Mouse (Mus musculus): ENCODE data around the gene Kxd1.
A peak's percentile ranks its signal among the peaks of the same experiment; 100 is the strongest.

The Kxd1 gene

DNA sequence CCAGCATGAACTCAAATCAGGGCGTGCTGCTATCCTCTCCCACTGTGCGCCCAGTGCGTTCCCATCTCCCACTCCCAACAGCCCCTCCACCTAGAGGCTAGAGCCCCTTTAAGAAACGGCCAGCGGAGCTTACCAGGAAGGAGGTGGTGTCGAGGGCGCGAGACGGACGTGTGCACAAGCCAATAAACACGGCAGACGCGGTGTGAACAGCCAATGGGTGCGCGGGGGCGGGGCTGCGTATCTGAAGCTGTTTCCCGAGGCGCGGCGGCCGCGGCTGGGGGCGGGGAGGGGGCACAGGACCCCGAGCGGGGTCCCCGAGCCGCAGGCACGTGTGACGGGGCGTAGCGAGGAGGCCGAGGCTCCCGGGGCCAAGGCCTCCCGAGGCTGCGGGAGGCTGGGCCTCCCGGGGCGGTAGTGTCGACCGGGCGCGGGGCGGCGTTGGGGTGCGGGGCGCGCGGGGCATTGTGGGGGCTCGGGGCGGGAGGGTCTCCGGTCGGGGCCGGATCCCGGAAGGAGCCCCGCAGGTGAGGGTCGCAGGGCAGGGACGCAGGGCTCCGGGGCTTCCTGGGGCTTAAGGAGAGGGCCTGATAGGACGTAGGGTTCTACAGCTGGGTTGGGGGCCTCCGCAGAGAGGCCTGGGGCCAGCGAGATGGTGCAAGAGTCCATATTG is at the start of gene Kxd1, which contains the start of gene Fkbp8:
TSS of gene Kxd1 (minus strand) at position 445 of the 670 bp plus-strand sequence.
TSS of gene Fkbp8 (plus strand) at position 213 of the 670 bp plus-strand sequence.
- DNase-seq (ENCODE audit: low spot score in 2 of 2) = peak; percentile 98 to 99

DNA sequence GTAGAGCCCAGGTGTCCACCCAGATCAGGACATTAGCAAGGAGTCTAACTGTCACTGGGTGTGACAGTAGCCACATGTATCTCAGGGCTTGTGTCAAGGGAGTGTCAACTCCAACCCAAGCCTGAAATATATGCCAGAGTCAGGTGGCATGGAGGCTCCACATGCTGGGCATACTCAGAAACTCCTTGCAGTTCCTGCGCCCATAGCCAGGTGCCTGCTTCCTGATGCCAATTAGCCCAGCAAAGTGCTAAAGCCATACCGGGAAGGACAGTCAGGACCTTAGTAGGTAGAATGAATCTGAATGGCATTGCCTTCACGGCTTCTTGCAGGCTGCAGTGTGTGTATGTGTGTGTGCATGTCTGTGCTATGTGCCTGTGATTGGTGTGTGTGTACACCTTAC is 49.5 kb upstream of the Kxd1 start:
- DNase-seq (ENCODE audit: low spot score in 2 of 2) = no peak

DNA sequence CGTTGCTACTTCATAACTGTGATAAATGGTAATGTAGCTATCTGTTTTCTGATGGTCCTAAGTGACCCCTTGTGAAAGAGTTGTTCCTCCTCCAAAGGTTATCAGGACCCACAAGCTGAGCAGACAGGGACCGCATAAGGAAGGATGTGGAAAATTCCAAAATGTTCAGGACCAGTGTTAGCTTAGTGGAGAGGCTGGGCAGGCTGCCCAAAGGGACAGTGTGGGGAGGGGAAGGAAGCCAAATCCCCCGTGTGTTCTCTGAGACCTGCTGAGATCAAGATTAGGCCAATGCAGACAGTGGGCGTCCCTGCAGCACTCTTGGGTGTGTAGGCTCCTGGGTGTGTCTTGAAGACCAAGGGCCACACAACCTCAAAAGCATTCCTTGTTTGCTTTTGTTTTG is 47.2 kb upstream of the Kxd1 start:
- no peak for DNase-seq (ENCODE audit: low spot score in 2 of 2)

DNA sequence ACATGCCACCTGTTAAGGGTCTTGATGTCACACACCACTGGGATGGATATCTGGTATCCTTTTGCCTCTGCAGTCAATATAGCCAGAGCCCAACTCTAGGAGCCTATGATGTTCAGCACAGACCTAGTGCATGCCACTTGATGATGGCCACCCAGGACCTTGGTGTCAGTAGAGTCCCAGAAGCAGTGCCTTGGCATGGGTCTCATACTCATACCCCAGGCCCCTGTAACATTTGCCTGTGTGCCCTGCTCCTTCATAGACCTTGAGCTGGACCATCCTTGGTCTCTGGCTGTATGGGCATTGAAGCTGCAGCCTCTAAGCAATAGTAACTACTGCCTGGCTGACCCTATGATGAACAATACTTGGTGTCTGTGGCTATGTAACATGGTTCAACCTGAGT is 46.5 kb upstream of the Kxd1 start:
- no peak for DNase-seq (ENCODE audit: low spot score in 2 of 2)

DNA sequence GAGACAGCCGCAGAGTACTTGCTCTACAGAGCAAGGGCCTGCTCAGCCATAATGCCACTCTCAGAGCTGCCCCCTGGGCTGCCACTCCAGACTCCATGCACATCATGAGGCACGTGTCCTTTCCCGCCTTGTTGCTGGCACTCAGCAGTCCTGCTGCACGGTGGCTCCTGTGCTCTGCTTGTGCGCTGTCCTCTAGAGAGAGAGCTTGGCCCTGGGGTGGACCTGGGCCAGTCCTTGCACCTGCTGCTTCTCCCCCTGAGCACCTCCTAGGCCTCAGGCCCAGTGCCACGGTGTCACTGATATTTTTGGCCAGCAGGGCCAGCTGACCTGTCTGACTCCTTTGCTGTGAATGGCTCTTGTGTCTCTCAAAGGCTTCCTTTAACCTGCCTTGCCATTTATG is 43.2 kb upstream of the Kxd1 start:
- no peak for DNase-seq (ENCODE audit: low spot score in 2 of 2)

DNA sequence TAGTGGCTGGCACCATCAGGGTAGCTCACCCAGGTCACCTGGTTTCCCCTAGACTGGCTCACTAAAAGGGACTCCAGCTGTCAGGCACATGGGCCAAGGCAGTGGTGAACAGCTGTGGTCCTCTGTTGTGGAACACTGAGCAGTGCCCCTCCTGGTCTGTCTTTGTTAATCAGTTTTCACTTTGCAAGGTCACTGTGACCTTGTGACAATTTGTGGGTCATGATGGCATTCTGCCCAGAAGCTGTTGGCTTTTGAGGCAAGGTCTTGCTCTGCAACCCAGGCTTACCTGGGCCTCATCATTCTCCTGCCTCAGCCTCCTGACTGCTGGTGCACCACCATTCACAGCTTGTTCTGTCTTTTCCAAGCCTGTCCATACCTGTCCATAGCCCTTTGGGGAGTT is 42.6 kb upstream of the Kxd1 start:
- DNase-seq (ENCODE audit: low spot score in 2 of 2) = no peak

DNA sequence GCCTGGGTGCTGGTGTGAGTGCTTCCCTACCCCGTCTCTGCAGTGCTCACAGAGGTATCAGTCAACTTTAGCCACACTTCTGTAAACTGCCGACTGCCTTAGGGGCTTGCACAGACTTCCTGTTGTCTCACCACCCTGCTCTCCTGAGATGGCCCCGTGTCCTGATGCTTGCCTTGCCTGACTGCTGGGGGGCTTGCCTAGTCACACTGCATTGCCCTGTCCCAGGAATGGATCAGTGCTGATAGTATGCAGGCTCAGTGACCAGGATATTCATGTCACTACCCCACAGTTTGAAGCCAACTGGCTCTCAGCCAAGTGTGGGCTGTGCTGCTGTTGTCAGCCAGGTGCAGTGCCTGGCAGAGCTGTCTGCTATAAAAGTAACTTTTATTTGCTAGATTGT is 37.8 kb upstream of the Kxd1 start:
- DNase-seq (ENCODE audit: low spot score in 2 of 2) = peak in 1 of 2 experiments; percentile 54

DNA sequence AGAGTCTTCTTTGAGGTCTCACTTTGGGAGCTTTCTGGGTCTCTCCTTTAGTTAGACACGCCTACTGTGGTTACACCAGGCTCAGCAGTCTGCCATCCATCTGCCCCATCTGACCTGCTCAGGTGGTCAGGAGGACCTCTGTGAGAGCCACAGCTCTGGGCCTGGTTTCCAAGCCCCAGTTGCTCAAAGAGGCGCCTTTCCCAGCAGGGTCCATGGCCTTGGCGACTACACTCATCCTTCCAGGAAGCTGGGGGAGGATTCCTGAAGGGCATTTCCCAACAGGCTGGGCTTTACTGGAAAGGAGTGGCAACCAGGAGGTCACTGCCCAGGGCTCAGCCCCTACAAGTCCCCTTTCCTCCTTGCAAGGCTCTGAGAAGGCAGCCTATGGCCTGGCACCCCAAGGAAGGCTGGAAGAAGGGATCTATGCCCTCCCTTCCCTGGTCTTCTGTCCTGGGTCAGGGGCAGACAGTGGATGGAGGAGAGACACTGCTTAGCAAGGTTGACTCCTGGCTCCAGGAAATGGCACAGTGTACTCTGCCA is 37.0 kb upstream of the Kxd1 start:
- no peak for DNase-seq (ENCODE audit: low spot score in 2 of 2)

DNA sequence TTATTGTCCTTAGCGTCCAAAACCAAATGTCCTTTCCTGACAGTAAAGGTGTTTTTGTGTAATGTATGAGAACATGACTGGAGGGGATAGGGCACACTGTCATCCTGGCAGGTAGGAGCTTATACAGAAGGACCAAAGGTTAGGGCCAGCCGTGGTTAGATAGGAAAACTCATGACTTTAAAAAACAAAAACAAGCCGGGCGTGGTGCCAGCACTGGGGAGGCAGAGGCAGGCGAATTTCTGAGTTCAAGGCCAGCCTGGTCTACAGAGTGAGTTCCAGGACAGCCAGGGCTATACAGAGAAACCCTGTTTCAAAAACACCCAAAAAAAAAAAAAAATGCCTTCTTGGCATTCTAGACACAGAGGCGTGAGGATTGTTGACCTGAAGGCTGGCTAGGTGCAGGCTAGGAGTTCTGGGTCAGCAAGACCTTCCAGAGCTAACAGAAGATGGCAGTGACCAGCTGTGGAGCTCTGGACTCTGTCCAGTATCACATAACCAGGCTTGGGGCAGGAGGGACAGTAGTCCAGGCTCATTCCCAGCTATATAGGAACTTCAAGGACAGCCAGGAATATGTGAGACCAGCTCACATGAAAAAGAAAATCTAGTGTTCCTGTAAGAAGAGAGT is 36.1 kb upstream of the Kxd1 start:
- DNase-seq (ENCODE audit: low spot score in 2 of 2) = no peak

DNA sequence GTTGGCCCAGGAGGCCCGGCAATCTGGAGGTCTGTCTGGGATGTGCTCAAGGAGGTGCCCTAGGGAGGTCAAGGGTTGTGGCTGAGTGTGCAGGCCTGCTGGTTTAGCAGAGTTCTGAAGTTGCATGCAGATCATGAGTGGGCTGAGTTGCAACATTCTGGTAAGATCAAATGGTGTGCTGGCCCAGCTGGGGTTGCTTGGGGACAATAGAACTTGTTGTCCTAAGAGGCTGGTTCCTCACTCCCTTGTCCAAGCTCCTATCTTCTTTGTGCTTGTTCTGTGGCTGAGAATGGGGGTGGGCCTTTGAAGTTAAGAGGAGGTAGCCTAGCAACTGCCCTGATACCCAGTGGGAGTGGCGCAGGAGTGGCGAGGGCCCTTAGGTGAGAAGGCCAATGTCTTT is 35.0 kb upstream of the Kxd1 start:
- no peak for DNase-seq (ENCODE audit: low spot score in 2 of 2)

DNA sequence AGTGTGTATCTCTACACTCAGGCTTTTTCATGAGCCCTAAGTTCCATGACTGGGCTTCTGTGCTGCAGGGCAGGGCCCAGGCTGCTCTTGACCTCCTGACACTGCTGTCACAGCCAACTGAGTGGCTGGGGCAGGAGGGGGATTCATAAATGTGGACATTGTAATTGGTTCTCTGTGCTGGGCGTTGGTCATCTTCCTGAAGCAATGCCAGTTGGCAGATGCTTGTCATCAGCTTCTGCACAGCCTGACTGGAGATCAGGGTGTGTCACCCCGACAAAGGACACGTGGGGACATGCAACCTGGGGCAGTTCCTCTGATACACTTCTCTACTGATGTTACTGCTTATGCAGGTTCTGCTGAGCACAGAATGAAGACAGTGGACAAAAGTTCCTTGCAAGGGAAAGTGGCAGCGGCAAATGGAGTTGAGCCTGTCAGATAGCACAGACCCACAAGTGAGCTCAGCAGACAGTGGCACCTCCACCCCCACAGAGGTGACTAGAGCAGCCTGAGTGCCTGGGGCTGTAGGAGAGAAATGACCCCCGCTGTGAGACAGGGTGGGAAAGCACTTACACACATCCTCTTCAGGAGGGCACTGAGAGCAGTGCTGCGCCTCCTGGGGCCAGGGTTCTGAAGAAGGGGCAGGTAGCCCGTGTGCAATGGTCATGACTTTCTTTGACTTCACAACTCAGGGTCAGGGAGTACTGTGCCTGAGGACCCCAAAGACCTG is 34.2 kb upstream of the Kxd1 start:
- DNase-seq (ENCODE audit: low spot score in 2 of 2) = peak in 1 of 2 experiments; percentile 34

DNA sequence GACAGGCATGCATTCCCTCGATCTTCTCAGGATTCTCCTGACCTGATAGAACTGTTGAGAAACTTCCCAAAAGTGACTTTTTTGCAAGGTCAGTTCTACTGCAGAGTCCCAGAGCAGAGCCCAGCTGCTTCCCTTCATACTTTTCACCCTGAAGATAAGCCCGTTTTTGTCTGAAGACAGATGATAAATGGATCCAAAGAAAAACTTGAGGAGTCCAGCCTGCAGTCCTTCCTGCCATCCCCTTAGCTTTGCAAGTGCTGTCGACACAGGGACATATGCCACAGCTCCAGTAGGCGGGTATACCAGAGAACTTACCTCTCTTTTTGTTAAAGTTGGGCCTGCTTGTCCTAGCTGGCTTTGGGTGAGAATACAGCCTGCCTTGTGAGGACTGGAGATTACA is 33.6 kb upstream of the Kxd1 start:
- no peak for DNase-seq (ENCODE audit: low spot score in 2 of 2)

DNA sequence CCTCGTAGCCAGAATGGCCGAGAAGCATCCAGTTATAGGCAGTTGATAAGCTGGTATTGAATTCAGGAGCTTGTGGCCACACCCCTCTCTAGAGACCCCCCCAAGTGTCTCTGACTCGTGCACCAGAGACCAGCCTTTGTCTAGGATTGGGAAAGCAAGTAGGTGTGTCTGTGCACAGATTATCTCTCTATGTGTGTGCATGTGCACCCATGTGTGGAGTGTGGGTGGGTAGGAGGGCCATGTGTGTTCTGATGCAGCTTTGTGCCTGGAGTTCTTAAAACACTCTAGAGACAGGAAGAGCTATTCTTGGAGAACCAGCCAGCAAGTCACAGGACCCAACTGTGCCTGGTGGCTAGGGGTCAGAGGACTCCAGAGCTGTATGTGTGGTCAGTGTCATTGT is 32.8 kb upstream of the Kxd1 start:
- DNase-seq (ENCODE audit: low spot score in 2 of 2) = no peak

DNA sequence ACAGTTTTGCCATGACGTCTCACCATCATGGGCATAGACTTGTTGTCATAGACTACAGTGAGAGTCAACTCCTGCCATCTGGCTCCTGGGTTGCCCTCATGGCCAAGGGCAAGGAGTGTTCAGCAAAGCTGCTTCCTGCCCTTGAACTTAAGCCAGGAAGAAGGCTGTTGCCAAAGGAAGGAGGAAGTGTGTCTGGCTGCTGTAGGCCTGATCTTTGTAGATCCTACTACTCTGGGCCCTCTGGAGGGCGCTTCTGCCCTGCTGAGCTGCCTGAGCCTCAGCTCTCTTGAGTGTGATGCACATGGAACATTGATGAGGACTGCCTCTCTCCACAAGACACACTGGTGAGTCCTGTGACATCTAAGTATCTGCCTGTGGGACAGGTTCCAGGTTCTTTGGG is 32.3 kb upstream of the Kxd1 start:
- DNase-seq (ENCODE audit: low spot score in 2 of 2) = peak in 1 of 2 experiments; percentile 47

DNA sequence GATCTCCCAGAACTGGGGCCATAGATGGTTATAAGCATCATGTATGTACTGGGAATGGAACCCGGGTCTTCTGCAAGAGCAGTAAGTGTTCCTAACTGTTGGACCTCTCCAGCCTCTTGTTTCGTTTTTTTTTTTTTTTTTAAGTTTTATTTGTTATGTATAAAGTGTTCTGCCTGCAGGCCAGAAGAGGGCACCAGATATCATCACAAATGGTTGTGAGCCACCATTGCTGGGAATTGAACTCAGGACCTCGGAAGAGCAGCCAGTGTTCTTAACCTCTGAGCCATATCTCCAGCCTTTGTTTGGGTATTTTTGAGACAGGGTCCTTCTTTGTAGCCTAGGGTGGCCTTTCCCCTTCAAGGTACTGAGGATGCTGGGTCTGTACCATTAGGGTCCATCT is 31.2 kb upstream of the Kxd1 start:
- DNase-seq (ENCODE audit: low spot score in 2 of 2) = no peak

DNA sequence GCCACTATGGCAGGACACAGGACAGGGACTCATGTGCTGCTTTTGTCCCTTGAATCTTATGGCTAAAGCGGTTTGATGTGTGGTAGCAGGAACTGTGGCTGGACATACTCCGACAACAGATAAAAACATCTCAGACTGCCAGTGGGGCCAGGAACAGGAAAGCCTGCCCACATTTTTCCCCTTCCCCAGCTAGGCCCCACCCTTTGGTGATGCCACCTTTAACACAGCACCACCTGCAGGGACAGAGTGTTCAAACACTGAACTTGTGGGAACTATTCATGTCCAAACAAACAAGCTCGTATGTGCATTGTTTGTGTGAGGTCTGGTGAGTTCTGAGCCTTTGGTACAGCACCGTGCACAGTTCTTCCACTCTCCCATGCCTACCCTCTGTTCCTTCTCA is 30.6 kb upstream of the Kxd1 start:
- DNase-seq (ENCODE audit: low spot score in 2 of 2) = no peak

DNA sequence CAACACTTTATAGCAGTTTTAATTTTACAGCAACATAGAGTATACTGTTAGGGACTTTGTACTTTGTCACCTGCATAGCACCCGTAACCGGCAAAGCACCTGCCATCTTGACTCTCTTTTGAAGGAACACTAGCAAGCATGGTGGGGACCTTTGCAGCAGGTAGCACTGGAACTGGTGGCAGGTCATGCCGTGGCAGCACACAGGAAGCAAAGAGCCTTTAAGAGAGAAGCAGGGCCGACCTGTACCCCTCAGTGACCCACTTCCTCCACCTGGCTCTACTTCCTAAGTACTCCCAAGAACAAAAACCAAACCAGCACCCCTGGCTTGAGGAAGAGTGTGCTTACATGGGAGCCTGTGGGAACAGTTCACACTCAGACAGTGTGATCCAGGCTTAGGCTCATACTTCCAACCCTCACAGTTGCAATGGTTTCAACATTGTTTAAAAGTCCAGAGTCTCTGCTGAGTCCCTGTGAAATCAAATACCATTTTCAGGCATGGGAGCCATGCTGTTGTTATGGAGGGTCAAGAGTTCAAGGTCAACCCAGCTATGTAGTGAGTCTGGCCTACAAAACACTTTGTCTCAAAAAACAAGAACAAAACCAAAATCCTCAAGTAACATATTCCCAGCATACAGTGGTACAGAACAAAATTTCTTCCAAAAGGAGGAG is 27.5 kb upstream of the Kxd1 start:
- no peak for DNase-seq (ENCODE audit: low spot score in 2 of 2)

DNA sequence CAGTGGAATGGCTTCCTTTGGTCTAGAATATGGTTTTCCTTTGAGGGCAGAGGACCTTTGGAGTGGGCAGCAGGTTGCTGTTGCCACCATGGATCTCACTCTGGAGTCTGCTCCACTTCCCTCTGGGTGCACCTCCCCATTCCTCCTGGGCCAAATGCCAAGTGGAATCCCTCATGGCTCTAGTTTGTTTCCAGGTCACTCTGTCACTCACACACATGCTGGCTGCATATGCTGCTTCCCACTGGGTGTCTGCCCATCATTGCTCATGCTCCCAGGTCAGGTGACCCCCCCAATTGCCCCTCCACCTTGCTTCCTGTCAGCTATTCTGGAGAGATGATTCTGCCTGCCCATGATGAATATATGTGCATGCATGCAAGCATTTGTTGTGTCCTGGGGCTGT is 26.0 kb upstream of the Kxd1 start:
- no peak for DNase-seq (ENCODE audit: low spot score in 2 of 2)

DNA sequence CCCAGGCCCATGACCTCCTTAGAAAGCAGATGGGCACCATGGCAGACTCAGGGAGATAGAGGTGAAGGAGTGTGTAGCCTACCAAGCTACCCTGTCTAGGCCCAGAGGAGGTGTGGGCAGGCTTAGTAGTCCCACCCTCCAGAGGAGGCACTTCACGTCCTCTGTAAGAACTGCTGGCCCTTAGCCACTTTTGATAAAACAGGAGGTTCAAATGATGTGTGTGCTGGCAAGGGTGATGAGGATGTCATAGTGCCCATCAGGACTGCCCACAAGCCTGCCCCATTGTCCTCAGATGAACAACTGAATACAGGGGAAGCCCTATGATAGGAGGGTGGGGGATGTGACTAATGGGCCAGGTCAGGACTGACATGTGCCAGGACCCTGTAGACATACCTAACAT is 25.1 kb upstream of the Kxd1 start:
- no peak for DNase-seq (ENCODE audit: low spot score in 2 of 2)

DNA sequence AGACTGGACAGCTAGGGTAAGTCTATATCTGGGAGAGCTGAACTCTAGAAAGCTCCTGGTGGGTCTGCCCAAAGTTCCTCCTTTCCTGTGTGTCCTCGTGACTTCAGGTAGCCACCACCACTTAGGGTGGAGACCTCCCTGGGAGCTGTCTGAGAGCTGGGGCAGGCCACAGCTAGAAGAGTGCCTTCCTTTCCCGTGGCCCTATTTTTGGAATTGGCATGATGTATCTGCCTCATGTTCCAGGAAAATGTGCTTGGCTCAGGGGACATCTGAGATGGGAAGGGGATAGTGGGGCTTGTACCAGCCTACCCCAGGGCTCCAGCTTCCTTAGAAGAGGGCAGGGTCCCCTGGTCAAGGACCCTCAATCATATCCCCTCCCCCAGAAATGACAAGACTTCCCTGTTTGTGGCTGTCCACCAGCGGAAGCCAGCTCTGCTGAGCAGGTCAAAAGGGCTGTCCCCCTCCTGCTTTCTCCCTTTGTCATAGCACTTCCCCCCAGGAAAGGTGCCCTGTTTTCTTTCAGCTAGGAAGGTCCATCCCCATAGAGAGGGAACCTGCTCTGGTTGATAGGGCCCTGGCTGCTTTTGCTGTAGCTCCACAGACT is 23.9 kb upstream of the Kxd1 start:
- no peak for DNase-seq (ENCODE audit: low spot score in 2 of 2)

DNA sequence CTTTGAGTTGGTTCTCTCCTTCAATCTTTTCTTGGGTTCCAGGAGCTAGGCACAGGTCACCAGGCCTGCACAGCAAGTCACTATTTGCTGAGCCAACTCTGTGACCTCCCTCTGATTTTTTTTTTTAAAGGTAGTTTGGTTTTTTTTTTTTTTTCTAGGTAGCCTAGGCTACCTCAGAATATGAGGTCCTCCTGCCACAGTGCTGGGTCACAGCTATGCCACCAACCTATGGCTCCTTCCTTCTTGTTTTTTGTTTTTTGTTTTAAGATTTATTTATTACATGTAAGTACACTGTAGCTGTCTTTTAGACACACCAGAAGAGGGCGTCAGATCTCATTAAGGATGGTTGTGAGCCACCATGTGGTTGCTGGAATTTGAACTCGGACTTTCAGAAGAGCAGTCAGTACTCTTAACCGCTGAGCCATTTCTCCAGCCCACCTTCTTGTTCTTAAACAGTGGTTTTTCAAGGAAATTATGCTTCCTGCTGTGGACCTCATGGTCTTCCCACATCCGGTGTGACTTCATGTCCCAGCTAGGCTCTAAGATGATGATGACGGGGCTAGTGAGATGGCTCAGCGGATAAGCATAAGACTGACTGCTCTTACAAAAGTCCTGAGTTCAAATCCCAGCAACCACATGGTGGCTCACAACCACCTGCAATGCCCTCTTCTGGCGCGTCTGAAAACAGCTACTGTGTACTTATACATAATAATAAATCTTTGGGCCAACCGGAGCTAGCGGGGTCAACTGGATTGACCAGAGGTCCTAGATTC is 21.8 kb upstream of the Kxd1 start:
- DNase-seq (ENCODE audit: low spot score in 2 of 2) = no peak

All from spleen, postnatal 4 days (tissue).